Mouse (Mus musculus) heart, embryonic 12.5 days (tissue): ENCODE results near the gene Myo9b. TPM values are rescaled to one million over a fixed set of nuclear protein-coding genes. Genes with fewer than 3 reads are reported as not detected.

Source experiments
- polyA plus RNA-seq: library from polyadenylated mRNA; unstranded; fragments of >200 nt; fragmentation: Nextera tagmentation; extraction: Ambion mirVana; gene quantifications from 2 replicates; pipeline ENCODE4 v1.2.1, GENCODE M21; 2016

Myo9b gene
- polyA plus RNA-seq, 1 experiment from 2014 or later, result 28.1 TPM

Other genes with a start within 250 kb of the Myo9b start
- gene Haus8, start 220 bp downstream of the Myo9b start, polyA plus RNA-seq, result 131 and 132 TPM in 2 replicates
- 68.6 and 69.9 TPM in 2 replicates for gene Use1, start 94.1 kb downstream of the Myo9b start, polyA plus RNA-seq
- gene Ocel1, start 98.6 kb downstream of the Myo9b start, polyA plus RNA-seq, result 5.5 and 5.7 TPM in 2 replicates
- 63.6 and 64.3 TPM in 2 replicates for gene Nr2f6, start 109.2 kb downstream of the Myo9b start, polyA plus RNA-seq
- 4.8 and 6.1 TPM in 2 replicates for gene Ushbp1, start 123.1 kb downstream of the Myo9b start, polyA plus RNA-seq
- gene Babam1, start 124.1 kb downstream of the Myo9b start, polyA plus RNA-seq, result 77.6 and 94.2 TPM in 2 replicates
- gene Ankle1, start 133.3 kb downstream of the Myo9b start, polyA plus RNA-seq, result 28.8 and 30.2 TPM in 2 replicates
- 35.4 and 36.7 TPM in 2 replicates for gene Abhd8, start 190.9 kb downstream of the Myo9b start, polyA plus RNA-seq
- 172 and 175 TPM in 2 replicates for gene Mrpl34, start 192.2 kb downstream of the Myo9b start, polyA plus RNA-seq
- 85.4 and 89.9 TPM in 2 replicates for gene Dda1, start 196.5 kb downstream of the Myo9b start, polyA plus RNA-seq
- gene Ano8, start 213.2 kb downstream of the Myo9b start, polyA plus RNA-seq, result 2.7 and 3.8 TPM in 2 replicates
- 11.6 and 12.8 TPM in 2 replicates for gene Gtpbp3, start 215.4 kb downstream of the Myo9b start, polyA plus RNA-seq
- gene Plvap, start 239.0 kb downstream of the Myo9b start, polyA plus RNA-seq, result 184 and 202 TPM in 2 replicates